Mouse (Mus musculus): ENCODE measurements around the gene Lurap1. TPM values are rescaled to one million over a fixed set of nuclear protein-coding genes. Genes with fewer than 3 reads are reported as not detected.
A peak's percentile ranks its signal among the peaks of the same experiment; 100 is the strongest.

Lurap1 gene
- polyA plus RNA-seq, 1 experiment from 2014 or later = 1.5 TPM

DNA sequence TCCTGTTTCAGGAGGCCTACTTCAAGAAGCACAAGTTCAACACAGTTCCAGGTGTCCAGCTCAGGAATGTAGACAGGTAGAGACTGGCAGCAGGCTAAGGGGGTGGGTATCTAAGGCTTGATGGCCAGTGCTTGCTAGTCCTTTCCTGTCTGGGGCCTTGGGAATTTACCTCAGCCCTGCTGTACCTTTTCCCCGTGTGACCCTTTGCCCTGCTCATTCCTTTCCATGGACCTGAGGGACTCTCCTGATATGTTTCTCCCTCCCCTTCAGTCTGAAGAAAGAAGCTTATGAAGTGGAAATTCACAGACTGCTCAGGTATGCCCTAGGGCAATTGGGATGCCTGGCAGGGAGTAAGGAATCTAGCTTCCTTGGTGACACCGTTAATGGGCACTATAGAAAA, 6.7 kb upstream of the Lurap1 start:
- Histone ChIP-seq H3K9ac (no peak overlapping the region), H3K4me1 (replicated peaks) (no peaks in the 10 kb centered on the region), H3K36me3 (peaks cover 46% of the 10 kb centered on the region), H3K9me3 (no peaks in the 10 kb centered on the region), H3K27me3 (replicated peaks) (no peaks in the 10 kb centered on the region), H3K4me2 (replicated peaks) (no peak overlapping the region), H3K4me3 (replicated peaks) (no peak overlapping the region), H3K27ac (no peak overlapping the region)
- ATAC-seq = no peak
- WGBS = 91% methylated on average over 2 of the region's 2 CpGs

- H3K4me3 ChIP-seq (replicated peaks) = no peak overlapping the region
- WGBS = 93% methylated on average over 15 of the region's 15 CpGs
- 0 out of 2 replicates have a peak overlapping the region, but pooled peaks have one; percentile 13 for H3K9ac ChIP-seq
- H3K4me1 ChIP-seq (replicated peaks) = peaks cover 15% of the 10 kb centered on the region
- peaks cover 33% of the 10 kb centered on the region for H3K36me3 ChIP-seq
- H3K27ac ChIP-seq = no peak overlapping the region
- H3K4me2 ChIP-seq (replicated peaks) = no peak overlapping the region
- ATAC-seq = no peak
- H3K27me3 ChIP-seq (replicated peaks) = no peaks in the 10 kb centered on the region
- H3K9me3 ChIP-seq = no peaks in the 10 kb centered on the region
These were observed 1.6 kb upstream of the Lurap1 start for GRCm38 (mm10) chr4:116152702-116153101.

GRCm38 (mm10) chr4:116150862-116151221, 296 bp downstream of the Lurap1 start:
- peak; percentile 22; the same call in 1 of the 2 replicates for ATAC-seq
- 17% methylated on average over 4 of the region's 4 CpGs for WGBS
- no peaks in the 10 kb centered on the region for H3K9me3 ChIP-seq

GRCm38 (mm10) chr4:116150156-116150861, 829 bp downstream of the Lurap1 start:
- Histone ChIP-seq H3K27ac (peak overlapping the region; percentile 89), H3K27me3 (replicated peaks) (no peaks in the 10 kb centered on the region), H3K4me1 (replicated peaks) (peaks cover 15% of the 10 kb centered on the region), H3K4me3 (replicated peaks) (peak overlapping the region; percentile 75), H3K4me2 (replicated peaks) (peak overlapping the region; percentile 77), H3K36me3 (peaks cover 21% of the 10 kb centered on the region), H3K9me3 (no peaks in the 10 kb centered on the region), H3K9ac (peak overlapping the region; percentile 90)
- under 1% methylated on average over 63 of the region's 73 CpGs for WGBS
- peak; percentile 98 for ATAC-seq

More at GRCm38 (mm10) chr4:116150862-116151221, 296 bp downstream of the Lurap1 start:
- Histone ChIP-seq H3K4me2 (replicated peaks) (peak overlapping the region; percentile 77), H3K36me3 (peaks cover 26% of the 10 kb centered on the region), H3K9ac (peak overlapping the region; percentile 90), H3K4me3 (replicated peaks) (peak overlapping the region; percentile 75), H3K4me1 (replicated peaks) (peaks cover 15% of the 10 kb centered on the region), H3K27ac (no peak overlapping the region), H3K27me3 (replicated peaks) (no peaks in the 10 kb centered on the region)

DNA sequence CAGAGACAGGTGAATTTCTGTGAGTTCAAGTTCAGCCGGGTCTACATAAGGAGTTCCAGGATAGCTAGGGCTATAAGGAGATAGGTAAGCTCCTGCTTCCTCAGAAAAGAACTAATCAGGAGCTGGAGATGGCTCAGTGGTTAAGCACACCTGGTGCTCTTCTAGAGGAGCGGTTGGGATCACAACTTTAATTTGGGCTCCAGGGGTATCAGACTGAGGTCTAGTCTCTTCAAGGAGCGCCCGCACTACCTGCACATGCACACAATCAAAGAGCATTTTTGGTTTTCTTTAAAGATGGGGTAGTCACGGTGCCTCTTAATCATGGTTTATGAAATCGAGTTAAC, 1.4 kb downstream of the Lurap1 start:
- no peaks in the 10 kb centered on the region for H3K27me3 ChIP-seq (replicated peaks)
- no peak; the same call in 1 of the 2 replicates for ATAC-seq
- H3K4me1 ChIP-seq (replicated peaks) = peaks cover 15% of the 10 kb centered on the region
- no peaks in the 10 kb centered on the region for H3K9me3 ChIP-seq
- peak overlapping the region; percentile 89 for H3K27ac ChIP-seq
- H3K4me2 ChIP-seq (replicated peaks) = peak overlapping the region; percentile 77
- peak overlapping the region; percentile 90 for H3K9ac ChIP-seq
- peak overlapping the region; percentile 75 for H3K4me3 ChIP-seq (replicated peaks)
- H3K36me3 ChIP-seq = peaks cover 15% of the 10 kb centered on the region
- WGBS = 23% methylated on average over 6 of the region's 6 CpGs

DNA sequence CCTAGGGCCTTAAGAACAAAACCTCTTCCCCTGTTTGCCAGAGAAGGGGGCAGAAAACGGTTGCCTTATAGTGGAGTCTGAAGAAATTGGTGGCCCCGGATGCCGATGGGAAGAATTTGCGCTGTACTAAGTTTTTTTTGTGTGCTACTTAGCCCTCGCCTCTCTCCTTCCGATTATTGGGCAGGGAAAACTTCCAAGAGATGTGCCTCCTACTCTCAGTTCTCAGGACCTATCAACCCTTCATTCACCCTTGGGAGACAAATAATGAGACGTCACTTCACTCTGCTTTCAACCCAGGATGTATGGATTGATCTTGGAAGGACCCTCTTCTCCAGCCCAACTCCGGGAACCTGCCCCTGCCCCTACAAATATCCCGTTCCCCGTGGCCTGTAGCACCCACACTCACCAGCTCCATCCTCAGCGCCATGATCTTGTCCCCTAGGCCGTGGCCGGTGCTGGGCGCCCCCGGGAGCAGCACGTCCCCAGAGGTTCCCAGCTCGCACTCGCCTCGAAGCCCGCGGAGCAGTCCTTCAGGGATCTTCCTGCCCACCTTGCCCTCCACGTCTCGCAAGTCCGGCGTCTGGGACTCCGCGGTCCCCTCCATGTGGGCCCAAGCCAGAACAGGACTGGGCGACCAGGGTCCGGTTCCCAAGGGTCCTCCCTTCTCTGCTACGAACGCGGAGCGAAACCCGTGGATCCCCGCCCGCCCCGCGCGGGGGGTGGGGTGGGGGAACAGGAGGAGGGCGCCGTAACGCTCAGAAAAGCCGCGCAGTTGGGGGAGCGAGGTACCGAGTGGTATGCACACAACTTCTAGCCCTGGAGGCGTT, 7.0 kb downstream of the Lurap1 start:
- H3K9me3 ChIP-seq = no peaks in the 10 kb centered on the region

DNA sequence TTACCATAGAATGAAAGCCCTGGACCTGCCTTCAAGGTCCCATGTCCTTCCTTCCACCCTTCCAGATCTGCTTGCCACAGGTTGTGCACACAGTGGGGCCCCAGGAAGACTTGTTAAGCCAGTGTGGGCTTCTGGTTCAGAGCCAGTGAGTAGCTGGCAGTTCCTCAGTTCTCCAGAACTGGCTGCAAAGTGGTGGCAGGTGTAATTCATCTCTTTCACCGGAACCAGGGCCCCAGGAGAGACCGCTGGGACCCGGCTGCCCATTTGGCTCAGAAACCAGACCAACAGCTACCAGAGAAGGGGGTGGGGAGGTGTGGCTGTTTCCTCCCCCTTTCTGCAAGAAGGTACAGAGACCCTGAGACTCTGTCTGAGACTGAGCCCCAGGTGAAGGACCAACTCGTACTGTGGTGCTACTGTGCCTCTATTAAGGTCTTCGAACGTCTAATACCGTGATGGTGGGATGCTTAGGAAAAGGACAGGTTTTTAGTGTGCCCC, 7.8 kb downstream of the Lurap1 start:
- peak overlapping the region; percentile 59; the same call in 1 of the 2 replicates for H3K9ac ChIP-seq
- no peak for ATAC-seq
- H3K27ac ChIP-seq = no peak overlapping the region
- H3K4me3 ChIP-seq (replicated peaks) = peak overlapping the region; percentile 56
- 8% methylated on average over 7 of the region's 7 CpGs for WGBS
- H3K4me1 ChIP-seq (replicated peaks) = peaks cover 7% of the 10 kb centered on the region; the same call in 1 of the 2 replicates
- no peaks in the 10 kb centered on the region for H3K27me3 ChIP-seq (replicated peaks)
- no peaks in the 10 kb centered on the region for H3K9me3 ChIP-seq
- H3K4me2 ChIP-seq (replicated peaks) = peak overlapping the region; percentile 98
- no peaks in the 10 kb centered on the region for H3K36me3 ChIP-seq

More for the DNA sequence above, 7.0 kb downstream of the Lurap1 start:
- H3K36me3 ChIP-seq = no peaks in the 10 kb centered on the region
- under 1% methylated on average over 37 of the region's 47 CpGs for WGBS
- ATAC-seq = peak; percentile 82
- no peaks in the 10 kb centered on the region for H3K27me3 ChIP-seq (replicated peaks)
- H3K4me3 ChIP-seq (replicated peaks) = peak overlapping the region; percentile 56
- H3K4me2 ChIP-seq (replicated peaks) = peak overlapping the region; percentile 98
- no peak overlapping the region for H3K27ac ChIP-seq
- H3K9ac ChIP-seq = peak overlapping the region; percentile 59
- peaks cover 7% of the 10 kb centered on the region; the same call in 1 of the 2 replicates for H3K4me1 ChIP-seq (replicated peaks)

- Histone ChIP-seq H3K27me3 (replicated peaks) (no peaks in the 10 kb centered on the region), H3K9ac (no peak overlapping the region), H3K4me1 (replicated peaks) (peaks cover 7% of the 10 kb centered on the region; the same call in 1 of the 2 replicates), H3K4me3 (replicated peaks) (no peak overlapping the region), H3K4me2 (replicated peaks) (no peak overlapping the region), H3K36me3 (no peaks in the 10 kb centered on the region), H3K27ac (no peak overlapping the region), H3K9me3 (no peaks in the 10 kb centered on the region)
- WGBS = 84% methylated on average over 7 of the region's 7 CpGs
- no peak for ATAC-seq
These were observed 8.9 kb downstream of the Lurap1 start for GRCm38 (mm10) chr4:116142269-116142668.

GRCm38 (mm10) chr4:116141736-116142135, 9.4 kb downstream of the Lurap1 start:
- no peak overlapping the region for H3K27ac ChIP-seq
- no peaks in the 10 kb centered on the region for H3K9me3 ChIP-seq
- ATAC-seq = no peak
- H3K4me1 ChIP-seq (replicated peaks) = peaks cover 7% of the 10 kb centered on the region; the same call in 1 of the 2 replicates
- H3K9ac ChIP-seq = no peak overlapping the region
- no peak overlapping the region for H3K4me3 ChIP-seq (replicated peaks)
- H3K4me2 ChIP-seq (replicated peaks) = no peak overlapping the region
- 76% methylated on average over 1 of the region's 1 CpGs for WGBS
- H3K36me3 ChIP-seq = no peaks in the 10 kb centered on the region
- no peaks in the 10 kb centered on the region for H3K27me3 ChIP-seq (replicated peaks)

- H3K9ac ChIP-seq = no peak overlapping the region
- ATAC-seq = no peak
These were observed 10.2 kb downstream of the Lurap1 start for GRCm38 (mm10) chr4:116140801-116141574.

DNA sequence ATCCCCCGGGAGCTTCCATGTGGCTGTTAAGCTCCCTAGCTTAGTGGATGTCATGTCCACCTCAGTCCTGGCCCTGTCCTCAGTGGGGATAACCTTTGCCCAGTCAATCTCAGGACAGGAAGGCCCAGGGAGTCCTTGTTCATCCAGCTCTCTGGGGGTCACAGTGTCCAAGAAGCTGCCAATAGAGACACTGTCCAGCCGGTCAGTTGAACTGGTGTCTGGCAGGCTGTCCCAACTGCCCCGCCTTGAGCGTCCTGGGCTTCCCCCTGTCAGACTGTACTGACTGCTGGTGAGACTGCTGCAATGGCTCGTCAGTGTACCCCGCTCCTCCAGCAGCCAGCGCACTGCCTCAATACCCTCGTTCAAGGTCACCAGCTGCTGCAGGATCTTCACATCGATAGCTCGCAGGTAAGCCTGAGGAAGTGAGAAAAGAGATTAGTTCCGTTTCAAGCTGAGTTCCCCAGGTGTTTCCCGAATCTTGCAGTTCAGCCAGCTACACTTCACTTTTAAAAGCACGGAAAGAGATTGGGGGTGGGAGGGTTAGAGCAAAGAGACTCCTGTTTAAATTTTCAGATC, 13.6 kb downstream of the Lurap1 start:
- no peak for ATAC-seq
- no peak overlapping the region for H3K9ac ChIP-seq
- H3K27ac ChIP-seq = no peak overlapping the region
- no peaks in the 10 kb centered on the region for H3K27me3 ChIP-seq (replicated peaks)
- H3K9me3 ChIP-seq = no peaks in the 10 kb centered on the region
- H3K4me1 ChIP-seq (replicated peaks) = no peaks in the 10 kb centered on the region
- H3K4me2 ChIP-seq (replicated peaks) = no peak overlapping the region
- H3K4me3 ChIP-seq (replicated peaks) = no peak overlapping the region
- no peaks in the 10 kb centered on the region for H3K36me3 ChIP-seq
- 43% methylated on average over 13 of the region's 13 CpGs for WGBS

More at GRCm38 (mm10) chr4:116140801-116141574, 10.2 kb downstream of the Lurap1 start:
- no peaks in the 10 kb centered on the region for H3K9me3 ChIP-seq
- no peaks in the 10 kb centered on the region for H3K27me3 ChIP-seq (replicated peaks)
- WGBS = 73% methylated on average over 7 of the region's 7 CpGs
- no peak overlapping the region for H3K27ac ChIP-seq
- H3K4me3 ChIP-seq (replicated peaks) = no peak overlapping the region
- H3K36me3 ChIP-seq = no peaks in the 10 kb centered on the region
- no peak overlapping the region for H3K4me2 ChIP-seq (replicated peaks)
- peaks cover 7% of the 10 kb centered on the region; the same call in 1 of the 2 replicates for H3K4me1 ChIP-seq (replicated peaks)

All from intestine, embryonic 15.5 days (tissue).